Mouse (Mus musculus) heart, postnatal 0 days (tissue): ENCODE data around the gene Npas1.

Experiments
- CTCF ChIP-seq: IDR thresholded peaks from 2 replicates; pipeline ENCODE4 v1.5.1; 2016; ENCODE audit warnings: antibody characterized with exemption, control low read depth, low read depth
- EP300 ChIP-seq: IDR thresholded peaks from 2 replicates; pipeline ENCODE4 v1.6.1; 2016; ENCODE audit warnings: antibody characterized with exemption, low read depth

DNA sequence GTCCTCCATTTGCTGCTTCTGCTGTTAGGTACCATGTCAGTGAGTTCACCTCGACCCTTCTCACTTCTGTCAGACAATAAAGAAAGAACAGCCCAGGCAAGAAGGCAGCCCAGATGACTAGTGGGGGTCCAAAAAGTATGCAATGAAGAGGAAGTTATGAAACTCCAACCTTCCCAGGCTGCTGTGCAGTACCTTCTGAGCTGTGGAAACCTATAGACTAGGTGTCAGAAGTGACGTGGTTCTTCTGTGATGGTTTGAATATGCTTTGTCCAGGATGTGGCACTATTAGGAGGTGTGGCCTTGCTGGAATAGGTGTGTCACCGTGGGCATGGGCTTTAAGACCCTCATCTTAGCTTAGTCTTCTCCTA is 27.7 kb upstream of the Npas1 start:
- no peak for TF ChIP-seq CTCF
- no peak for TF ChIP-seq EP300
